Mouse (Mus musculus) heart, adult 2 months (tissue): Measurements from ENCODE around the gene Stk38. TPM values are rescaled to one million over a fixed set of nuclear protein-coding genes. Genes with fewer than 3 reads are reported as not detected.

Source experiments
- DNase-seq, 2 experiments: peaks; one replicate each; pipeline ENCODE4 v3.0.0; 2021
- H3K27ac ChIP-seq: fragments of 200-600 bp; 2 replicates; pipeline ENCODE4 v1.8.1; 2022
- H3K27me3 ChIP-seq: fragments of 200-500 bp; 2 replicates; pipeline ENCODE4 v1.6.1; 2012; ENCODE audit warnings: mild to moderate bottlenecking, low read length, inconsistent platforms, mixed read lengths; ENCODE audit not compliant: control insufficient read depth, insufficient read depth
- H3K36me3 ChIP-seq: fragments of 200-500 bp; 2 replicates; pipeline ENCODE4 v1.6.1; 2012; ENCODE audit warnings: low read length, inconsistent platforms; ENCODE audit not compliant: control insufficient read depth, insufficient read depth
- H3K4me1 ChIP-seq: fragments of 200-500 bp; 2 replicates; pipeline ENCODE4 v1.6.1; 2011; ENCODE audit warnings: low read length; ENCODE audit not compliant: control insufficient read depth, insufficient read depth
- H3K4me3 ChIP-seq: fragments of 200-600 bp; 2 replicates; pipeline ENCODE4 v1.8.1; 2022
- H3K79me2 ChIP-seq: fragments of 200-500 bp; replicated peaks from 2 replicates; pipeline ENCODE4 v1.6.1; 2012; ENCODE audit warnings: mild to moderate bottlenecking, inconsistent platforms, low read length, moderate library complexity, mixed read lengths; ENCODE audit not compliant: control insufficient read depth, insufficient read depth
- H3K9ac ChIP-seq: fragments of 200-500 bp; 2 replicates; pipeline ENCODE4 v1.6.1; 2012; ENCODE audit warnings: low read depth, mild to moderate bottlenecking, control low read depth, inconsistent platforms, low read length, mixed read lengths
- CTCF ChIP-seq: fragments of 200-600 bp; IDR thresholded peaks from 2 replicates; pipeline ENCODE4 v1.8.1; 2022; ENCODE audit warnings: antibody characterized with exemption, mild to moderate bottlenecking, moderate library complexity
- EP300 ChIP-seq: fragments of 200-500 bp; IDR thresholded peaks from 2 replicates; pipeline ENCODE4 v1.6.1; 2011; ENCODE audit warnings: low read depth, low read length, control low read depth; ENCODE audit not compliant: insufficient read depth
- POLR2A ChIP-seq: fragments of 200-500 bp; IDR thresholded peaks from 2 replicates; pipeline ENCODE4 v1.6.1; 2011; ENCODE audit warnings: mild to moderate bottlenecking, low read depth, low read length, control low read depth; ENCODE audit not compliant: insufficient read depth
- WGBS: fragments of 180-500 bp; shearing (Covaris S2); methylation state at CpG from one replicate; pipeline ENCODE4 v1.1.7; 2018; 5-methylcytosine and 5-hydroxymethylcytosine counted together
- intact Hi-C: fragments of 180-260 bp; cut with DNase I; formaldehyde crosslinking; loops from one replicate; pipeline ENCODE4 v1.15.1; 2025
- polyA plus RNA-seq: library from polyadenylated mRNA; depleted of rRNA; stranded (reverse); fragments of >200 nt; gene quantifications from 2 replicates; pipeline ENCODE4 v1.2.3, GENCODE M21; 2012
- total RNA-seq, 2 experiments: library from RNA; stranded (reverse); gene quantifications; 2 replicates each; pipeline ENCODE4 v1.2.3; 2021

The Stk38 gene
- total and polyA plus RNA-seq, 3 experiments, result 29.5 to 41.6 (median 32.5) TPM

- H3K36me3 ChIP-seq, result peaks cover 2% of the 10 kb centered on the region; the same call in 1 of the 2 replicates
- H3K27me3 ChIP-seq, result no peaks in the 10 kb centered on the region
These were observed 17.7 kb downstream of the Stk38 start for GRCm38 (mm10) chr17:28990060-28990459.

GRCm38 (mm10) chr17:28988996-28989395, 18.8 kb downstream of the Stk38 start:
- intact Hi-C loops, result loop anchor here (5.0 kb wide), 1 partner anchor 33 kb away; no protein-coding TSS in a partner anchor
- H3K36me3 ChIP-seq, result peaks cover 2% of the 10 kb centered on the region; the same call in 1 of the 2 replicates
- H3K4me3 ChIP-seq, result no peak overlapping the region
- H3K4me1 ChIP-seq, result peaks cover 1% of the 10 kb centered on the region; the same call in 1 of the 2 replicates
- H3K9ac ChIP-seq, result no peak overlapping the region
- no peaks in the 10 kb centered on the region for H3K27me3 ChIP-seq
- TF ChIP-seq CTCF (no peak), POLR2A (no peak), EP300 (no peak)
- H3K79me2 ChIP-seq, result no peaks in the 10 kb centered on the region
- no peak for DNase-seq
- no peak overlapping the region for H3K27ac ChIP-seq
- 72% methylated on average over 3 of the region's 3 CpGs for WGBS

More at GRCm38 (mm10) chr17:28990060-28990459, 17.7 kb downstream of the Stk38 start:
- Histone ChIP-seq H3K9ac (no peak overlapping the region), H3K4me1 (peaks cover 3% of the 10 kb centered on the region), H3K79me2 (peaks cover 2% of the 10 kb centered on the region; the same call in 1 of the 2 replicates), H3K4me3 (no peak overlapping the region), H3K27ac (no peak overlapping the region)
- no peak for TF ChIP-seq CTCF
- TF ChIP-seq POLR2A, result no peak
- no peak for TF ChIP-seq EP300
- WGBS, result 50% methylated on average over 4 of the region's 4 CpGs
- intact Hi-C loops, result no loop called here
- no peak for DNase-seq

GRCm38 (mm10) chr17:28988291-28988690, 19.5 kb downstream of the Stk38 start:
- no peaks in the 10 kb centered on the region for H3K79me2 ChIP-seq
- peaks cover 1% of the 10 kb centered on the region; the same call in 1 of the 2 replicates for H3K4me1 ChIP-seq
- TF ChIP-seq CTCF, result no peak
- no peak for TF ChIP-seq POLR2A
- TF ChIP-seq EP300, result no peak
- H3K9ac ChIP-seq, result no peak overlapping the region
- intact Hi-C loops, result loop anchor here (5.0 kb wide), 1 partner anchor 34 kb away; no protein-coding TSS in a partner anchor
- no peak for DNase-seq
- peaks cover 2% of the 10 kb centered on the region; the same call in 1 of the 2 replicates for H3K36me3 ChIP-seq
- no peak overlapping the region for H3K4me3 ChIP-seq
- 78% methylated on average over 4 of the region's 4 CpGs for WGBS
- H3K27me3 ChIP-seq, result no peaks in the 10 kb centered on the region
- H3K27ac ChIP-seq, result no peak overlapping the region

GRCm38 (mm10) chr17:28987713-28988112, 20.1 kb downstream of the Stk38 start:
- Histone ChIP-seq H3K4me1 (peaks cover 1% of the 10 kb centered on the region; the same call in 1 of the 2 replicates), H3K79me2 (no peaks in the 10 kb centered on the region), H3K9ac (no peak overlapping the region), H3K27me3 (no peaks in the 10 kb centered on the region), H3K36me3 (peaks cover 2% of the 10 kb centered on the region; the same call in 1 of the 2 replicates), H3K4me3 (no peak overlapping the region), H3K27ac (no peak overlapping the region)
- DNase-seq, result no peak
- TF ChIP-seq POLR2A (no peak), EP300 (0 out of 2 replicates have a peak, but pooled peaks have one; percentile 33), CTCF (peak; percentile 96)
- intact Hi-C loops, result loop anchor here (2.0 to 5.0 kb wide), 2 partner anchors 35 to 183 kb away; no protein-coding TSS in a partner anchor
- 66% methylated on average over 4 of the region's 4 CpGs for WGBS

DNA sequence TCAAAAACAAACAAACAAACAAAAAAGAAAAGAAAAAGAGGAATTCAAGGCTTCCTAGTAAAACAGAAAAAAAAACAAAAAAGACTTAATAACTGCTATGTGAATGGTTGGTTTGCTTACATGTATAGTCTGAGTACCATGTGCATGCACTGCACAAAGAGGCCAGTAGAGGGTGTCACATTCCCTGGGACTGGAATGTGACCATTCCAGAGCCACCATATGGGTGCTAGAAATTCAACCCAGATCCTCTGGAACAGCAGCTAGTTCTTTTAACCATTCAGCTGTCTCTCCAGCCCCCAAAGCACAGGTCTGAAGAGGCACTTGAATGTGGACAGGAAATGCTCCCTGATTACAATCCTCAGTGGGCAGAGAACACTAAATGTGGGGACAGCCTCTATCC, 21.0 kb downstream of the Stk38 start:
- H3K27me3 ChIP-seq, result no peaks in the 10 kb centered on the region
- H3K27ac ChIP-seq, result no peak overlapping the region
- H3K4me1 ChIP-seq, result peaks cover 1% of the 10 kb centered on the region; the same call in 1 of the 2 replicates
- no peak overlapping the region for H3K9ac ChIP-seq
- peak in 1 of 2 experiments; percentile 45 for DNase-seq
- no peak for TF ChIP-seq POLR2A
- TF ChIP-seq EP300, result no peak
- TF ChIP-seq CTCF, result peak; percentile 80
- H3K4me3 ChIP-seq, result no peak overlapping the region
- peaks cover 2% of the 10 kb centered on the region; the same call in 1 of the 2 replicates for H3K36me3 ChIP-seq
- H3K79me2 ChIP-seq, result no peaks in the 10 kb centered on the region
- intact Hi-C loops, result loop anchor here (2.0 to 5.0 kb wide), 2 partner anchors 35 to 184 kb away; no protein-coding TSS in a partner anchor

- intact Hi-C loops, result loop anchor here (5.0 kb wide), 1 partner anchor 37 kb away; no protein-coding TSS in a partner anchor
- Histone ChIP-seq H3K4me1 (no peaks in the 10 kb centered on the region), H3K27me3 (no peaks in the 10 kb centered on the region), H3K4me3 (no peak overlapping the region), H3K27ac (no peak overlapping the region), H3K36me3 (peaks cover 2% of the 10 kb centered on the region; the same call in 1 of the 2 replicates), H3K9ac (no peak overlapping the region), H3K79me2 (no peaks in the 10 kb centered on the region)
- TF ChIP-seq POLR2A (no peak), CTCF (no peak), EP300 (no peak)
- no peak for DNase-seq
- WGBS, result 96% methylated on average over 1 of the region's 1 CpGs
These were observed 22.9 kb downstream of the Stk38 start for GRCm38 (mm10) chr17:28984724-28985420.
